ENCODE assay signal across 26 mouse cellular contexts in the genomic region with DNA sequence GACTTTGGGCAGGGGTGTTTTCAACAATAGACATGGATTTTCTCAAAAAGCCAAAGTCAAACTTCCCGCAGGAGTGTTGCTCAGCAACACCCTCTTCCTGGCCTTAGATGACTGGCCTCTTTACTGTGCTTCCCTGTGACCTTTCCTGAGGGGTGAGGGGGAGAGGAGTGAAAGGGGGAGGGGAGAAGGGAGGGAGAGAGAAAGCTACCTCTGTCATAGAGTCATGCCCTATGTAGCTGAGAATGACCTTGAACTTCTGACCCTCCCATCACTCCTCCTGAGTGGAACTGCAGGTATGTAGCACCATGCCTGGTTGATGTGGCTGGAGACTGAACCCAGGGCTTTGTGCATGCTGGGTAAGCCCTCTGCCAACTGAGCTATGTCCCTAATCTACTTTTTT. TPM values are rescaled to one million over a fixed set of nuclear protein-coding genes. Genes with fewer than 3 reads are reported as not detected.
"Had no signal": no experiment of that assay in that cellular context is flagged by ENCODE, and none has a peak within 500 bp of the region (broad histone marks: within the 10 kb centered on the region; RNA-seq: fewer than 3 reads in every experiment).

No protein-coding gene starts in this region.

- H3K9me3 ChIP-seq: midbrain, embryonic 12.5 days; midbrain, embryonic 15.5 days; neural tube, embryonic 13.5 days; neural tube, embryonic 15.5 days had no signal

- H3K9ac ChIP-seq: lung, embryonic 14.5 days; midbrain, embryonic 12.5 days; midbrain, embryonic 15.5 days; neural tube, embryonic 13.5 days; neural tube, embryonic 15.5 days had no signal

- H3K27me3 ChIP-seq: midbrain, embryonic 15.5 days; neural tube, embryonic 13.5 days; neural tube, embryonic 15.5 days had no signal

- ATAC-seq: midbrain, embryonic 15.5 days had no signal

- H3K4me1 ChIP-seq: midbrain, embryonic 15.5 days had no signal

- H3K27ac ChIP-seq: midbrain, embryonic 12.5 days; midbrain, embryonic 15.5 days; neural tube, embryonic 13.5 days; neural tube, embryonic 15.5 days had no signal

- H3K4me3 ChIP-seq: midbrain, embryonic 12.5 days; midbrain, embryonic 15.5 days; neural tube, embryonic 13.5 days; neural tube, embryonic 15.5 days had no signal

- H3K36me3 ChIP-seq: midbrain, embryonic 12.5 days; midbrain, embryonic 15.5 days; neural tube, embryonic 13.5 days; neural tube, embryonic 15.5 days had no signal

- DNase-seq: lung, adult 18-20 months; lung, embryonic 14.5 days; lung, postnatal 10 days; lung, postnatal 4 days; retina, postnatal 1 day; right cerebral cortex, adult 18-20 months; right cerebral cortex, postnatal 25 days; right cerebral cortex, postnatal 4 days; spleen, adult 18-20 months; thymus, adult 18-20 months; thymus, postnatal 14 days; thymus, postnatal 36 days had no signal

- H3K4me2 ChIP-seq: lung, embryonic 14.5 days; midbrain, embryonic 12.5 days; midbrain, embryonic 15.5 days; neural tube, embryonic 13.5 days; neural tube, embryonic 15.5 days had no signal

RNA-seq across cellular contexts. Expression of gene Gm10803, which starts 25.5 kb away (rescaled TPM):
- total RNA-seq: megakaryocyte, adult 5-6 weeks; midbrain, postnatal 0 days; monocyte, adult 5-6 weeks had no signal
- polyA plus RNA-seq: liver, embryonic 16.5 days; lung, embryonic 14.5 days; lung, embryonic 16.5 days; midbrain, embryonic 12.5 days; midbrain, embryonic 15.5 days; midbrain, postnatal 0 days; neural tube, embryonic 11.5 days; neural tube, embryonic 13.5 days; neural tube, embryonic 15.5 days; small intestine, adult 2 months; stomach, embryonic 14.5 days; stomach, embryonic 16.5 days; thymus, postnatal 0 days had no signal

RNA-seq across cellular contexts. Expression of gene Alx4, which starts 56.4 kb away (rescaled TPM):
- total RNA-seq: megakaryocyte, adult 5-6 weeks; monocyte, adult 5-6 weeks had no signal
- polyA plus RNA-seq: small intestine, adult 2 months; stomach, embryonic 14.5 days had no signal
